Mouse (Mus musculus) urinary bladder, postnatal 25 days (tissue): Measurements from ENCODE around the gene Sco1.
"Not testable (repeated sequence)": the region's sequence is repeated elsewhere in the genome, so short reads cannot be mapped to it uniquely, and the experiment has no call there.

Experiments used
- DNase-seq: peaks from one replicate; pipeline ENCODE4 v3.0.0; 2022; ENCODE audit warnings: low spot score

Sco1 gene

GRCm38 (mm10) chr11:67085489-67085888 is 33.0 kb downstream of the Sco1 start:
- DNase-seq, result peak; percentile 70

GRCm38 (mm10) chr11:67086467-67087164 is 34.1 kb downstream of the Sco1 start:
- DNase-seq, result no peak

- DNase-seq, result no peak
Observed at GRCm38 (mm10) chr11:67087225-67087624, 34.8 kb downstream of the Sco1 start.

- DNase-seq, result not testable (repeated sequence)
Observed at GRCm38 (mm10) chr11:67092354-67092753, 39.9 kb downstream of the Sco1 start.

- DNase-seq, result no peak
Observed at GRCm38 (mm10) chr11:67093201-67093600, 40.7 kb downstream of the Sco1 start.

- DNase-seq, result no peak
Observed at GRCm38 (mm10) chr11:67093652-67094051, 41.2 kb downstream of the Sco1 start.

- no peak for DNase-seq
Observed at GRCm38 (mm10) chr11:67094470-67094869, 42.0 kb downstream of the Sco1 start.

- DNase-seq, result no peak
Observed at GRCm38 (mm10) chr11:67097709-67098108, 45.2 kb downstream of the Sco1 start.

GRCm38 (mm10) chr11:67098427-67098826 is 46.0 kb downstream of the Sco1 start:
- DNase-seq, result no peak

- no peak for DNase-seq
Observed at GRCm38 (mm10) chr11:67099241-67099640, 46.8 kb downstream of the Sco1 start.

- no peak for DNase-seq
Observed at GRCm38 (mm10) chr11:67100169-67100568, 47.7 kb downstream of the Sco1 start.

GRCm38 (mm10) chr11:67101713-67102112 is 49.2 kb downstream of the Sco1 start:
- peak; percentile 50 for DNase-seq

- no peak for DNase-seq
Observed at GRCm38 (mm10) chr11:67103256-67103655, 50.8 kb downstream of the Sco1 start.

GRCm38 (mm10) chr11:67104242-67104641 is 51.8 kb downstream of the Sco1 start:
- no peak for DNase-seq

- no peak for DNase-seq
Observed at GRCm38 (mm10) chr11:67104714-67105113, 52.2 kb downstream of the Sco1 start.

- no peak for DNase-seq
Observed at GRCm38 (mm10) chr11:67105689-67106088, 53.2 kb downstream of the Sco1 start.

- no peak for DNase-seq
Observed at GRCm38 (mm10) chr11:67106973-67107372, 54.5 kb downstream of the Sco1 start.

- peak; percentile 68 for DNase-seq
Observed at GRCm38 (mm10) chr11:67110168-67110948, 57.9 kb downstream of the Sco1 start.

GRCm38 (mm10) chr11:67112019-67112850 is 59.8 kb downstream of the Sco1 start:
- peak; percentile 60 for DNase-seq

- peak; percentile 66 for DNase-seq
Observed at GRCm38 (mm10) chr11:67112851-67113202, 60.4 kb downstream of the Sco1 start.

- no peak for DNase-seq
Observed at GRCm38 (mm10) chr11:67113381-67113780, 60.9 kb downstream of the Sco1 start.

- no peak for DNase-seq
Observed at GRCm38 (mm10) chr11:67114261-67114660, 61.8 kb downstream of the Sco1 start.

GRCm38 (mm10) chr11:67114901-67115300 is 62.4 kb downstream of the Sco1 start:
- DNase-seq, result no peak
